Mouse (Mus musculus) intestine, embryonic 14.5 days (tissue): ENCODE data around the gene Plpp7. TPM values are rescaled to one million over a fixed set of nuclear protein-coding genes. Genes with fewer than 3 reads are reported as not detected.

Source experiments
- ATAC-seq: fragments of 200-750 bp; cut with Nextera tagmentation; replicated peaks from 2 replicates; pipeline ENCODE4 v1.8.0; 2017; ENCODE audit warnings: low read depth, moderate number of reproducible peaks, moderate TSS enrichment, moderate library complexity; ENCODE audit not compliant: low FRiP score, low TSS enrichment
- DNase-seq: peaks from one replicate; pipeline ENCODE4 v3.0.0-alpha.2; 2018; ENCODE audit warnings: low spot score
- H3K27ac ChIP-seq: fragments of 300-500 bp; sonication (generic); 2 replicates; pipeline ENCODE4 v1.5.1; 2014; ENCODE audit warnings: low read depth, mild to moderate bottlenecking, control low read depth
- H3K27me3 ChIP-seq: fragments of 300-500 bp; sonication (generic); replicated peaks from 2 replicates; pipeline ENCODE4 v1.6.1; 2014; ENCODE audit warnings: low read length, control low read depth; ENCODE audit not compliant: control insufficient read depth, insufficient read depth
- H3K36me3 ChIP-seq: fragments of 300-500 bp; sonication (generic); 2 replicates; pipeline ENCODE4 v1.6.1; 2014; ENCODE audit warnings: low read length, control low read depth; ENCODE audit not compliant: control insufficient read depth, insufficient read depth
- H3K4me1 ChIP-seq: fragments of 300-500 bp; sonication (generic); replicated peaks from 2 replicates; pipeline ENCODE4 v1.6.1; 2014; ENCODE audit warnings: low read length, control low read depth, mixed read lengths; ENCODE audit not compliant: control insufficient read depth, insufficient read depth
- H3K4me2 ChIP-seq: fragments of 300-500 bp; sonication (generic); 2 replicates; pipeline ENCODE4 v1.6.1; 2014; ENCODE audit warnings: low read length
- H3K4me3 ChIP-seq: fragments of 300-500 bp; sonication (generic); 2 replicates; pipeline ENCODE4 v1.5.1; 2014; ENCODE audit warnings: low read depth, low read length, control low read depth, mixed read lengths
- H3K9ac ChIP-seq: fragments of 300-500 bp; sonication (generic); 2 replicates; pipeline ENCODE4 v1.6.1; 2014; ENCODE audit warnings: mild to moderate bottlenecking, low read length
- H3K9me3 ChIP-seq: fragments of 300-500 bp; sonication (generic); 2 replicates; pipeline ENCODE4 v1.6.1; 2016; ENCODE audit warnings: low read length, control low read depth; ENCODE audit not compliant: control insufficient read depth
- WGBS: fragments of 180-500 bp; shearing (Covaris S2); extraction: QIAGEN DNeasy Blood & Tissue Kit; methylation state at CpG from one replicate; pipeline ENCODE4 v1.1.7; 2014; 5-methylcytosine and 5-hydroxymethylcytosine counted together
- polyA plus RNA-seq: library from polyadenylated mRNA; unstranded; fragments of >200 nt; fragmentation: Nextera tagmentation; extraction: Ambion mirVana; gene quantifications from 2 replicates; pipeline ENCODE4 v1.2.1, GENCODE M21; 2014

Plpp7 gene
- 4.2 and 4.8 TPM in 2 replicates for polyA plus RNA-seq

DNA sequence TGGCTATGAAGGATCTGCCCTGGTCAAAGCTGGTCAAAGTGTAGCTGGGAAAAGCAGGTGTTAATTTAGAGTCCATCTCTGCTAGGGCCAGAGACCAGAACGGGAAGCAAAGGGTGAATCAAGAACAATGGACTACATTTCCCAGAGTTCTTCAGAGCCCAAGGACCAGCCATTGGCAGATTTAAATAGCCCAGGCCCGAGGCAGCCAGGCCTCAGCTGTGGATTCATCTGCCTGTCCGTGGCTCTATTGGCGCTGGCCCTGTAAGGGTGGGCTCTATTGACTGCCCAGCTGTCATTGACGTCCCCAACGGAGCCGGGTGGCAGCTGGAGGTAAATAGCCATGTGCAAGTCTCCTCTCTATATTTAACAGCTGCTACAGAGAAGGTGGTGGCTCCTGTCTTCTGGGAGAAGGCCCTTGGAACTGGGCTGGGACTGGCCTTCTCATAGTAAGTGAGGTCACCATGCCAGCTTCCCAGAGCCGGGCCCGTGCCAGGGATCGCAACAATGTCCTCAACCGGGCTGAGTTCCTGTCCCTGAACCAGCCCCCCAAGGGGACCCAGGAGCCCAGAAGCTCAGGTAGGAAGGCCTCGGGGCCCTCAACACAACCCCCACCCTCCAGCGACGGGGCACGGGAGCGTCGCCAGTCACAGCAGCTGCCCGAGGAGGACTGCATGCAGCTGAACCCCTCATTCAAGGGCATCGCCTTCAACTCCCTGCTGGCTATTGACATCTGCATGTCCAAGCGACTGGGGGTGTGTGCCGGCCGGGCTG is at the start of gene Plpp7:
Plpp7 (plus strand) TSS at position 178 of the 771 bp plus-strand sequence.
- H3K27me3 ChIP-seq = no peaks in the 10 kb centered on the region
- no peaks in the 10 kb centered on the region for H3K9me3 ChIP-seq
- peak; percentile 73 for DNase-seq
- peak within 1 kb of the TSS; percentile 27 for H3K4me3 ChIP-seq
- ATAC-seq = 0 out of 2 replicates have a peak, but pooled peaks have one; percentile 17
- peak within 1 kb of the TSS; percentile 52 for H3K4me2 ChIP-seq
- no peaks in the 10 kb centered on the region for H3K36me3 ChIP-seq
- peaks cover 8% of the 10 kb centered on the region; the same call in 1 of the 2 replicates for H3K4me1 ChIP-seq
- 56% methylated on average over 22 of the region's 22 CpGs for WGBS
- peak within 1 kb of the TSS; percentile 28 for H3K9ac ChIP-seq
- H3K27ac ChIP-seq = no peak within 1 kb of the TSS

DNA sequence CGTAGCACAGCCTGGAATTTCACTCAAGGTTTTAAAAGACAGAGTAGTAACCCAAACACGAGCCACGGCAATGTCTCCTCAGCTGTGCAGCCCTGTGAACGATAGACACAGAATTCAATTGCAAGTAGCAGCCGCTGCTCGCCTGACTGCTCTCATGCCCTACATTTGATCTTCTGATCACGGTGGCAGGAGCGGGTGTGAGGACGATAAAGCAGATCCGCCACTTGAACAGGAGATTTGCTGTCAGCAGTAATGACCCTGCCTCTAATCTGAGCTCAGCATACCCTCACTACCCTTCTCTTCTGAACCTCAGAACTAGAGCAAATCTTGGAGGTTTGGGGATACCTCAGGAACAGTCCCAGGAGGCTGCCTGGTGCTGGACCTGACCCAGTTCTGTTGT is 49.3 kb upstream of the Plpp7 start:
- no peaks in the 10 kb centered on the region for H3K4me1 ChIP-seq
- 92% methylated on average over 10 of the region's 10 CpGs for WGBS
- no peak overlapping the region for H3K27ac ChIP-seq
- H3K4me3 ChIP-seq = no peak overlapping the region
- no peak overlapping the region for H3K4me2 ChIP-seq
- ATAC-seq (no peak), DNase-seq (no peak)
- H3K9me3 ChIP-seq = no peaks in the 10 kb centered on the region
- no peaks in the 10 kb centered on the region for H3K27me3 ChIP-seq
- H3K9ac ChIP-seq = no peak overlapping the region
- H3K36me3 ChIP-seq = peaks cover 90% of the 10 kb centered on the region

DNA sequence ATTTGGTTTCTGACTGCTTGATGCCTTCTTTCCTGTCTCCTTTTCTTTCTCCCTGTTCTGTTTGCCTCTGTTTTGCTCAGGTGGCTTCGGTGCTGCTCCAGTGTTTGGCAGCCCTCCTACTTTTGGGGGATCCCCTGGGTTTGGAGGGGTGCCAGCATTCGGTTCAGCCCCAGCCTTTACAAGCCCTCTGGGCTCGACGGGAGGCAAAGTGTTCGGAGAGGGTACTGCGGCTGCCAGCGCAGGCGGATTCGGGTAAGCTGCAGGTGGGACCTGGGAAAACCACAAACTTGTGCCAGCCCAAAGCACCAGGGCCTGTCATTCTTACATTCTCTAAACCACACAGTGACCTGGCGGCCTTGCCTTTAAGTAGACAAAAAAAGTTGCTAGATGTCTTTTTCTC is 48.0 kb upstream of the Plpp7 start:
- 93% methylated on average over 10 of the region's 10 CpGs for WGBS
- H3K36me3 ChIP-seq = peaks cover 90% of the 10 kb centered on the region
- ATAC-seq (no peak), DNase-seq (no peak)
- H3K4me1 ChIP-seq = no peaks in the 10 kb centered on the region
- no peak overlapping the region for H3K9ac ChIP-seq
- H3K27ac ChIP-seq = no peak overlapping the region
- H3K27me3 ChIP-seq = no peaks in the 10 kb centered on the region
- H3K9me3 ChIP-seq = no peaks in the 10 kb centered on the region
- no peak overlapping the region for H3K4me3 ChIP-seq
- H3K4me2 ChIP-seq = no peak overlapping the region

DNA sequence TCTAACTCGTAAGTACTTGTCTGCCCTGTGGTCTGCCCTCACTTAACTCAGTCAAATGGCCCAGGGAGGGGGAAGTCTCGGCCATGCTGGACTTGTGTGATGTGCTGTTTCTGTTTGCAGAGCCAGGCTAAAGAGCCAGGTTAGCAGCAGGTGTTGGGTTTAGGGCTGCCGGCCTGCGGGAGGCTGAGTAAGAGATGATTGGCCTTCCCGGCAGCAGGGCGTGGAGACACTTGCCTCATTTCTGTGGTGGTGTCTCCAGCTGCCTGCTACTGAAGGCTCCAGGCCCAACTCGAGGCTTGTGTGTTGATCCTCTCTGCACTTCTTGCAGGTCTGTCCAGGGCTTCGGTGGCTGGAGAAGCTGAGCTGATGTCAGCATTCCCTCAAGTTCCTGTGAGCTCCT is 43.5 kb upstream of the Plpp7 start:
- H3K27me3 ChIP-seq = no peaks in the 10 kb centered on the region
- no peak for ATAC-seq
- no peak overlapping the region for H3K4me2 ChIP-seq
- H3K9me3 ChIP-seq = no peaks in the 10 kb centered on the region
- no peaks in the 10 kb centered on the region for H3K4me1 ChIP-seq
- WGBS = 80% methylated on average over 8 of the region's 8 CpGs
- no peak overlapping the region for H3K27ac ChIP-seq
- no peak for DNase-seq
- H3K4me3 ChIP-seq = no peak overlapping the region
- H3K36me3 ChIP-seq = peaks cover 60% of the 10 kb centered on the region
- H3K9ac ChIP-seq = no peak overlapping the region

DNA sequence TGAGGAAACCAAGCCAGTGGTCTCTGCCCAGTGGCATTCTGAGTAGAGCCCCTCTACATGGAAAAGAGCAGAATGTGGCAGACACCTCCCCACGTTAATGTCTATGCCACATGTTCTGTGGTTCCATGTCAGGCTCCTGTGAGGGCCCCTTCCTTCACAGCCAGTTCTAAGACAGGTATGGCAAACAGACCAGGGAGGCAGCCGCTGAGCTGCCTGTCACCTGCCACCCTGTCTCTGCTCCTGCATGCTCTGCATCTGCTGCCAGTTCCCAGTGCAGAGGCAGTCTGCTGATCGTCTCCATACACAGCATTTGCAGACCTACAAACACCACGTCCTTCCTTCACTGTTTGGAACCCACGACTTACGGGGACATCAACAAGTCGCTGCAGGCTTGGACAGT is 42.9 kb upstream of the Plpp7 start:
- no peak overlapping the region for H3K9ac ChIP-seq
- no peak for ATAC-seq
- peaks cover 53% of the 10 kb centered on the region for H3K36me3 ChIP-seq
- no peak overlapping the region for H3K27ac ChIP-seq
- H3K4me3 ChIP-seq = no peak overlapping the region
- H3K9me3 ChIP-seq = no peaks in the 10 kb centered on the region
- no peak for DNase-seq
- no peaks in the 10 kb centered on the region for H3K4me1 ChIP-seq
- no peak overlapping the region for H3K4me2 ChIP-seq
- 92% methylated on average over 7 of the region's 7 CpGs for WGBS
- no peaks in the 10 kb centered on the region for H3K27me3 ChIP-seq

DNA sequence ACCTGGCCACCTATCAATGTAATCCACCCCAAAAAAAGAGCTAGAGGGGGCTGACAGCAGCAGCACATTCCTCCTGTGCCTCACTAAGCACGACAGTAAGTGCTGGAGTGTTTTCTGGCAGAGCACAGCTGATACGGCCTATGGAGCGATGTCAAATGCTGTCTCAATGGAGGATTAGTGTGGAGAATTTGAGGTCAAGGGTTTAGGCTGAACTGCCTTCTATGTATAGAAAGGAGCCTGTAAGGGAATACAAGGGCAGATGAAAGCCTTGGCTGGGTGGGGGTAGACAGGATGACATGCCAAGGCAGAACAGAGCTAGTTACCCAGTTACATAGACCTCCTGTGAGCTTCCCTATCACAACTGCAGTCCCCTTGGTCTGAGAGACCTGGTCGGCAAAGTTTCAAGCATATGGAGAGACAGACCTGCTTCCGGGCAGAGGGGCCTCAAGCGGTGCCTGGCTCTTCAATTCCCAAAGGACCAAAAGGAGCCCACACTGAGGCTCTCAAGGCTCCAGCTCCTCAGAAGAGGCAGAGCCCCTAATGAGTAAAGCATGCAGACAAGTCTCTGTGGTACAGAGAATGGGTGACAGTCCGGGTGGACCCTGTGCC is 39.9 kb upstream of the Plpp7 start:
- DNase-seq (no peak), ATAC-seq (no peak)
- H3K27ac ChIP-seq = no peak overlapping the region
- H3K9ac ChIP-seq = no peak overlapping the region
- H3K9me3 ChIP-seq = no peaks in the 10 kb centered on the region
- no peaks in the 10 kb centered on the region for H3K27me3 ChIP-seq
- H3K4me3 ChIP-seq = no peak overlapping the region
- H3K36me3 ChIP-seq = peaks cover 25% of the 10 kb centered on the region
- H3K4me1 ChIP-seq = no peaks in the 10 kb centered on the region
- WGBS = 71% methylated on average over 7 of the region's 7 CpGs
- H3K4me2 ChIP-seq = no peak overlapping the region

DNA sequence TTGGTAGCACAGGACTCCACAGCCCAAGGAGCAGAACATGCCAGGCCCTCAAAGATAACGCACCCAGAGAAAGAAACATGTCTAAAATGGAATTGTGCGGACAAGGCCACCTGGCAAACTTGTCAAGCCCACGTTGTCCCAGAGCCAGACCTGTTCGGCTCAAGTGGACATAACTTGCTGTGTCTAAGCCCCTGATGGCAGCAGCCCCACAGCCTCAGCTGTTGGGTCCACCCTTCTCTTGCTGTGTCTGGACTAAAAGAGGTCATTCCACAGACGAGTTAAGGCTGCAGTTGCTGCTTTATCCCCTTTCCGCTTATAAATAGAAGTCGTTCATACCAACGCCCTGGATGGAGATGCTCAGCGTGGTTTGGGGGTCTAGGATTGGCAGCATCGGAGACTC is 38.8 kb upstream of the Plpp7 start:
- ATAC-seq = no peak
- H3K9me3 ChIP-seq = no peaks in the 10 kb centered on the region
- WGBS = 87% methylated on average over 10 of the region's 10 CpGs

DNA sequence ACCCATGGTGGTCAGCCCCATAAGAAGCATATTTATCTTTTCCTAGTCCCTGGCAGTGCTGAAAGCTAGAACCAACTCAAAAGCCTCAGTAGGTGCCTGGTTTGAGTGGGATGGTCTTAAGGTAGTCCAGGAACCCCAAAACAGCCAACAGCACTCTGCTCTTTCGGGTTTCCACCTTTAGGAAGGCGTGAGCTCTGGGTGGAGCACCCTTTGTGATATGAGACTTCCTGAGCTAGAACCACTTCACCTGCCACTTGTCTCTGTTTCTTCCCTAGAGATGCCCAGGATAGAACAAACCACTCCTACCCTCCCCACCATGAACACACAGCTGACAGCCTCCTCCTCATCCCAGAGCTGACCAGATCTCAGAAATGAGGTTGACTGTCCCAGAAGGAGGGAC is 38.0 kb upstream of the Plpp7 start:
- Histone ChIP-seq H3K27ac (no peak overlapping the region), H3K4me1 (no peaks in the 10 kb centered on the region), H3K4me2 (no peak overlapping the region), H3K4me3 (no peak overlapping the region), H3K9ac (no peak overlapping the region), H3K36me3 (peaks cover 9% of the 10 kb centered on the region), H3K27me3 (no peaks in the 10 kb centered on the region), H3K9me3 (no peaks in the 10 kb centered on the region)
- 86% methylated on average over 2 of the region's 2 CpGs for WGBS
- no peak for DNase-seq
- ATAC-seq = no peak

More for the DNA sequence above, 38.8 kb upstream of the Plpp7 start:
- Histone ChIP-seq H3K9ac (no peak overlapping the region), H3K27me3 (no peaks in the 10 kb centered on the region), H3K4me2 (no peak overlapping the region), H3K4me1 (no peaks in the 10 kb centered on the region), H3K4me3 (no peak overlapping the region), H3K36me3 (peaks cover 17% of the 10 kb centered on the region), H3K27ac (no peak overlapping the region)
- DNase-seq = no peak

DNA sequence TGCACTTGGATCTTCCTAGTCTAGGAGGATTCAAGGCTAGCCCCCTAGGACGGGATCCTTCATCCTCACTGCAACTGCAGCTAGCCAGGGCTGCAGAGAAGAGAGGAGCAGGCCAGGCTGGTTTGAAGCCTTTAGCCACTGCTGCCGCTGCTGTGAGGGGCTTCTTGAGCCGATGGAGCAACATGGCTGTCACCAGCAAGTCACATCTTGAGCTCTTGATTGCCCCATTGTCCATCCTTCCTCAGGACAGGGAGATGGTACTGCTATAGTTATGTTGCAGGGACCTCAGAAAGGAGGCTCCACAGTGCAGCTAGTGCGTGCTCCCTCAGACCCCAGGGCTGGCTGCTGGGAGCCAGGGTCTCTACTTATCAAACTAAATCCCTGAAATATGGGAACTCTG is 37.5 kb upstream of the Plpp7 start:
- H3K4me2 ChIP-seq = no peak overlapping the region
- H3K4me1 ChIP-seq = no peaks in the 10 kb centered on the region
- WGBS = 90% methylated on average over 4 of the region's 4 CpGs
- H3K9ac ChIP-seq = no peak overlapping the region
- H3K27me3 ChIP-seq = no peaks in the 10 kb centered on the region
- DNase-seq = no peak
- no peak overlapping the region for H3K4me3 ChIP-seq
- H3K9me3 ChIP-seq = no peaks in the 10 kb centered on the region
- no peak for ATAC-seq
- H3K27ac ChIP-seq = no peak overlapping the region
- H3K36me3 ChIP-seq = peaks cover 6% of the 10 kb centered on the region; the same call in 1 of the 2 replicates
